Mouse (Mus musculus): Measurements from ENCODE around the gene Micu2.
A peak's percentile ranks its signal among the peaks of the same experiment; 100 is the strongest.

- TF ChIP-seq POLR2A (IDR thresholded peaks at IDR 0.05; ENCODE audit: insufficient read depth, low read length) (no peak), CTCF (IDR thresholded peaks at IDR 0.05; ENCODE audit: low read depth, low read length) (peak; percentile 89), EP300 (IDR thresholded peaks at IDR 0.05; ENCODE audit: insufficient read depth, low read depth, low read length) (peak; percentile 70; the same call in 1 of the 2 replicates)
Measured at GRCm38 (mm10) chr14:57910501-57911068, 88.5 kb downstream of the Micu2 start.
